8 mouse cellular contexts compared by ENCODE assay signal in genomic region chr12:105562936-105563680, GRCm38 (mm10). TPM values are rescaled to one million over a fixed set of nuclear protein-coding genes. Genes with fewer than 3 reads are reported as not detected.
A peak's percentile ranks its signal among the peaks of the same experiment; 100 is the strongest.
DNase-seq lines count a peak whose midpoint lies in the region; ATAC-seq and TF ChIP-seq lines count a peak whose summit lies in the region.

Gene Bdkrb2 (plus strand): TSS chr12:105563226.

- H3K36me3 ChIP-seq in heart, embryonic 15.5 days = no peaks in the 10 kb centered on the region
- H3K36me3 ChIP-seq in limb, embryonic 11.5 days (ENCODE audit: control insufficient read depth, insufficient read depth, low read length) = no peaks in the 10 kb centered on the region
- no peaks in the 10 kb centered on the region for H3K36me3 ChIP-seq in midbrain, postnatal 0 days (ENCODE audit: insufficient read depth, low read length)

- H3K27ac ChIP-seq in heart, embryonic 15.5 days = no peak within 1 kb of the TSS
- H3K27ac ChIP-seq in limb, embryonic 11.5 days (replicated peaks; ENCODE audit: low read depth, low read length) = no peak within 1 kb of the TSS
- no peak within 1 kb of the TSS for H3K27ac ChIP-seq in midbrain, postnatal 0 days (ENCODE audit: low read depth, low read length)

- peaks cover 35% of the 10 kb centered on the region for H3K27me3 ChIP-seq in heart, embryonic 15.5 days
- H3K27me3 ChIP-seq in limb, embryonic 11.5 days (ENCODE audit: control insufficient read depth, insufficient read depth, low read length) = peaks cover 25% of the 10 kb centered on the region
- peaks cover 15% of the 10 kb centered on the region; the same call in 1 of the 2 replicates for H3K27me3 ChIP-seq in midbrain, postnatal 0 days (ENCODE audit: insufficient read depth, low read length)

- peak within 1 kb of the TSS; percentile 42 for H3K4me3 ChIP-seq in heart, embryonic 15.5 days
- peak within 1 kb of the TSS; percentile 30 for H3K4me3 ChIP-seq in limb, embryonic 11.5 days (ENCODE audit: low read depth, low read length)
- peak within 1 kb of the TSS; percentile 34 for H3K4me3 ChIP-seq in midbrain, postnatal 0 days (ENCODE audit: low read depth, low read length)

- H3K9ac ChIP-seq in heart, embryonic 15.5 days = peak within 1 kb of the TSS; percentile 7; the same call in 1 of the 2 replicates
- no peak within 1 kb of the TSS; the same call in 1 of the 2 replicates for H3K9ac ChIP-seq in limb, embryonic 11.5 days (ENCODE audit: low read length)
- H3K9ac ChIP-seq in midbrain, postnatal 0 days (replicated peaks; ENCODE audit: low read length, poor library complexity, severe bottlenecking) = peak within 1 kb of the TSS; percentile 36; the same call in 1 of the 2 replicates

- H3K4me1 ChIP-seq in heart, embryonic 15.5 days (replicated peaks) = peaks cover 33% of the 10 kb centered on the region
- peaks cover 13% of the 10 kb centered on the region; the same call in 1 of the 2 replicates for H3K4me1 ChIP-seq in limb, embryonic 11.5 days (ENCODE audit: control insufficient read depth, insufficient read depth, low read length)
- peaks cover 7% of the 10 kb centered on the region; the same call in 1 of the 2 replicates for H3K4me1 ChIP-seq in midbrain, postnatal 0 days (ENCODE audit: insufficient read depth, low read length)

- peak; percentile 44 for DNase-seq in gastrocnemius, adult 18-20 months (ENCODE audit: low spot score)
- DNase-seq in gastrocnemius, postnatal 10 days = no peak
- DNase-seq in embryo, embryonic 10 days (ENCODE audit: low spot score) = peak; percentile 81
- peak; percentile 63 for DNase-seq in limb, embryonic 11.5 days (ENCODE audit: low spot score)
- DNase-seq in midbrain, postnatal 0 days (ENCODE audit: low spot score) = no peak
- DNase-seq in left cerebral cortex, postnatal 4 days = no peak
- DNase-seq in thymus, adult 18-20 months = no peak

- H3K9me3 ChIP-seq in heart, embryonic 15.5 days (replicated peaks) = peaks cover 5% of the 10 kb centered on the region; the same call in 1 of the 2 replicates
- no peaks in the 10 kb centered on the region for H3K9me3 ChIP-seq in limb, embryonic 11.5 days (ENCODE audit: control insufficient read depth, low read length)
- H3K9me3 ChIP-seq in midbrain, postnatal 0 days (ENCODE audit: low read length) = no peaks in the 10 kb centered on the region

- intact Hi-C loops in left cerebral cortex, postnatal 4 days (cut with DNase I) = no loop called here

- H3K4me2 ChIP-seq in heart, embryonic 15.5 days = peak within 1 kb of the TSS; percentile 65
- H3K4me2 ChIP-seq in limb, embryonic 11.5 days (ENCODE audit: low read depth, severe bottlenecking) = peak within 1 kb of the TSS; percentile 51
- peak within 1 kb of the TSS; percentile 68 for H3K4me2 ChIP-seq in midbrain, postnatal 0 days (ENCODE audit: low read depth, low read length, poor library complexity, severe bottlenecking)

- peak; percentile 54 for ATAC-seq in heart, embryonic 15.5 days (replicated peaks; ENCODE audit: insufficient number of reproducible peaks, insufficient read depth, low FRiP score, low read depth)
- peak; percentile 70; the same call in 1 of the 2 replicates for ATAC-seq in limb, embryonic 11.5 days (ENCODE audit: insufficient number of reproducible peaks, low FRiP score, low TSS enrichment, low read depth)
- ATAC-seq in midbrain, postnatal 0 days (ENCODE audit: low FRiP score) = no peak

- TF ChIP-seq CTCF in midbrain, postnatal 0 days (IDR thresholded peaks at IDR 0.05) = 0 out of 2 replicates have a peak, but pooled peaks have one; percentile 12

- 5% methylated on average over 25 of the region's 25 CpGs for WGBS in heart, embryonic 15.5 days
- WGBS in limb, embryonic 11.5 days = 3% methylated on average over 25 of the region's 25 CpGs
- 3% methylated on average over 25 of the region's 25 CpGs for WGBS in midbrain, postnatal 0 days

RNA-seq across cellular contexts. Expression of gene Bdkrb2, which starts in this region (rescaled TPM):
- total RNA-seq in gastrocnemius, adult 18-20 months (2021) = under 1 TPM; 0.33 to 0.39 TPM
- total RNA-seq in gastrocnemius, postnatal 10 days (2021) = 1 to 10 TPM; 1.2 to 1.5 TPM
- 0.77 and 1.6 TPM in 2 replicates for polyA plus RNA-seq in heart, embryonic 15.5 days (2015; fragmentation: Nextera tagmentation; extraction: Ambion mirVana)
- polyA plus RNA-seq in limb, embryonic 11.5 days (2014; fragmentation: Nextera tagmentation; extraction: Ambion mirVana) = 0.18 and 0.28 TPM in 2 replicates
- total RNA-seq in midbrain, postnatal 0 days (2014; rRNA removed) = 1.6 and 2.9 TPM in 2 replicates
- 0.64 and 0.97 TPM in 2 replicates for polyA plus RNA-seq in midbrain, postnatal 0 days (2015; fragmentation: Nextera tagmentation; extraction: Ambion mirVana)
- total RNA-seq in left cerebral cortex, postnatal 4 days (2021) = under 1 TPM; 0.42 to 0.58 TPM

Comparison
In these comparisons a context has a peak if more than half of its experiments do, and no peak if none do; other contexts are left out.
1. Peak in DNase-seq in gastrocnemius, adult 18-20 months; RNA of the gene not detected or under 1 TPM.
2. Peak in DNase-seq, ATAC-seq, H3K4me3 ChIP-seq and H3K4me2 ChIP-seq in limb, embryonic 11.5 days; RNA of the gene not detected or under 1 TPM.